Comparison of ENCODE assay signal across 9 mouse cellular contexts in the genomic region with DNA sequence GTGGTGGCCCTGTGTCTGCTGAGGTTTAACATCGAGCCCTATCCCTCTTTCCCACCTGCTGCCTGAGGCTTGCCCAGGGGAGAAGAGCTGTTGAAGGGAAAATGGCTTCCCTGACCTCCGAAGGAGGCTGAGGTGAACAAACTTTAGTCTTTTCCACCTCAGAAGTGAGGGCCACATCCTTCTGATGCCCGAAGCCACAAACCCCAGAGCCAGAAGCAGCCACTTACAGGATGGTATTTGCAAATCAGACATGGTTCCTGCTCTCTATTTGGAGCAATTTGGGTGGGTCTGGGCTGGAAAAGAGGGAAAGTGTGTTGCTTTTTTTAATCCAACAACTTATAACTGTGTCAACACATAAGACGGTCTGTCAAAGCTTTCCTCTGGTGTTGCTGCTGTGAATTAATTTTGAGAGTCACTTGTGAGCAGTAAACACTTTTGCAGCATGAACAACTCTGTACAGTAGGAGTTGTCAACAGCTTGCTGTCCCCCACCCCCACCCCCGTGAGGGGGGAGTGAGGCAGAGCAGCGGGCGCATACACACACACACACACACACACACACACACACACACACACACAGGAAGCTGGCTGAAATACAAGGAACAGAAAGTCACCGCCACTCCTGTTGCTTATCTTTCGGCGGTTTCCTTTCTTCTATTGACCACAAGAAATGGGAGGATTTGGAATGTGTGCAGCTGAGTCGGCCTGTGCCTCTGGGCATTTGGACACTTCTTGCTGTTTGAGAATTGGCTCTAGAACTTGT.
DNase-seq lines count a peak whose midpoint lies in the region; ATAC-seq and TF ChIP-seq lines count a peak whose summit lies in the region.
"Had no signal": no experiment of that assay in that cellular context is flagged by ENCODE, and none has a peak within 500 bp of the region (broad histone marks: within the 10 kb centered on the region; RNA-seq: fewer than 3 reads in every experiment).

No protein-coding gene starts in this region.

- H3K27ac ChIP-seq in heart, embryonic 12.5 days (ENCODE audit: poor library complexity, severe bottlenecking) = peak overlapping the region; percentile 53

- TF ChIP-seq CTCF in brain, embryonic 14.5 days (IDR thresholded peaks at IDR 0.05; ENCODE audit: borderline replicate concordance, extremely low read depth, insufficient read depth, insufficient read length) = no peak

- no peaks in the 10 kb centered on the region for H3K36me3 ChIP-seq in heart, embryonic 12.5 days
- H3K36me3 ChIP-seq: G1E had no signal

- DNase-seq in frontal cortex, postnatal 36 days (ENCODE audit: low spot score in 2 of 2) = no peak
- peak; percentile 96 for DNase-seq in 416B (ENCODE audit: low read depth)
- peak; percentile 70 for DNase-seq in brain, embryonic 14.5 days (ENCODE audit: low read depth)
- DNase-seq in kidney, postnatal 4 days = peak; percentile 76 to 85
- DNase-seq in thymus, postnatal 25 days = peak; percentile 72

- 0 out of 2 replicates have a peak, but pooled peaks have one; percentile 20 for ATAC-seq in frontal cortex, adult (ENCODE audit: low TSS enrichment)
- peak; percentile 72 for ATAC-seq in heart, embryonic 12.5 days (ENCODE audit: insufficient number of reproducible peaks, low FRiP score)
- peak; percentile 81 for ATAC-seq in megakaryocyte progenitor cell, adult 5-6 weeks (replicated peaks; ENCODE audit: poor library complexity)

- 20% methylated on average over 11 of the region's 11 CpGs for WGBS in heart, embryonic 12.5 days

- TF ChIP-seq POLR2A in brain, embryonic 14.5 days (IDR thresholded peaks at IDR 0.05; ENCODE audit: borderline replicate concordance, extremely low read depth, insufficient read depth, insufficient read length, poor library complexity, severe bottlenecking) = no peak

- no peak overlapping the region for H3K4me3 ChIP-seq in heart, embryonic 12.5 days

- H3K27me3 ChIP-seq in heart, embryonic 12.5 days (replicated peaks) = no peaks in the 10 kb centered on the region

- H3K9me3 ChIP-seq in heart, embryonic 12.5 days (replicated peaks) = no peaks in the 10 kb centered on the region
- H3K9me3 ChIP-seq: G1E had no signal

- no peak overlapping the region; the same call in 1 of the 2 replicates for H3K9ac ChIP-seq in heart, embryonic 12.5 days

- peak overlapping the region; percentile 31; the same call in 1 of the 2 replicates for H3K4me2 ChIP-seq in heart, embryonic 12.5 days

- H3K4me1 ChIP-seq in heart, embryonic 12.5 days (replicated peaks) = peaks cover 45% of the 10 kb centered on the region

Comparison
In these comparisons a context has a peak if more than half of its experiments do, and no peak if none do; other contexts are left out.
1. ATAC-seq: peak in every context shown above with its lines; median percentile 81 in megakaryocyte progenitor cell, adult 5-6 weeks; 72 in heart, embryonic 12.5 days; 20 in frontal cortex, adult.
2. DNase-seq: peak in 416B (single experiment), brain, embryonic 14.5 days (single experiment), kidney, postnatal 4 days (2 of 2) and thymus, postnatal 25 days (single experiment); none in frontal cortex, postnatal 36 days (0 of 2).